Mouse (Mus musculus) midbrain, embryonic 13.5 days (tissue): ENCODE results near the gene Ppfia4. TPM values are rescaled to one million over a fixed set of nuclear protein-coding genes. Genes with fewer than 3 reads are reported as not detected.

Source experiments
- ATAC-seq: fragments of 200-750 bp; cut with Nextera tagmentation; 2 replicates; pipeline ENCODE4 v1.8.0; 2017; ENCODE audit warnings: mild to moderate bottlenecking, moderate TSS enrichment, moderate library complexity
- H3K27ac ChIP-seq: fragments of 300-500 bp; sonication (generic); 2 replicates; pipeline ENCODE4 v1.5.1; 2015; ENCODE audit warnings: inconsistent platforms, mild to moderate bottlenecking, moderate library complexity
- H3K27me3 ChIP-seq: fragments of 300-500 bp; sonication (generic); 2 replicates; pipeline ENCODE4 v1.6.1; 2015; ENCODE audit warnings: mild to moderate bottlenecking, inconsistent platforms
- H3K36me3 ChIP-seq: fragments of 300-500 bp; sonication (generic); 2 replicates; pipeline ENCODE4 v1.6.1; 2015; ENCODE audit warnings: mild to moderate bottlenecking, inconsistent platforms
- H3K4me1 ChIP-seq: fragments of 300-500 bp; sonication (generic); replicated peaks from 2 replicates; pipeline ENCODE4 v1.6.1; 2015; ENCODE audit warnings: inconsistent platforms
- H3K4me2 ChIP-seq: fragments of 300-500 bp; sonication (generic); replicated peaks from 2 replicates; pipeline ENCODE4 v1.6.1; 2015; ENCODE audit warnings: moderate library complexity, mild to moderate bottlenecking, inconsistent platforms
- H3K4me3 ChIP-seq: fragments of 300-500 bp; sonication (generic); replicated peaks from 2 replicates; pipeline ENCODE4 v1.5.1; 2015; ENCODE audit warnings: mild to moderate bottlenecking, inconsistent platforms
- H3K9ac ChIP-seq: fragments of 300-500 bp; sonication (generic); replicated peaks from 2 replicates; pipeline ENCODE4 v1.6.1; 2015; ENCODE audit warnings: mild to moderate bottlenecking, inconsistent platforms
- H3K9me3 ChIP-seq: fragments of 300-500 bp; sonication (generic); 2 replicates; pipeline ENCODE4 v1.6.1; 2016; ENCODE audit warnings: mild to moderate bottlenecking, inconsistent platforms
- WGBS: fragments of 180-500 bp; shearing (Covaris S2); methylation state at CpG from one replicate; pipeline ENCODE4 v1.1.7; 2015; 5-methylcytosine and 5-hydroxymethylcytosine counted together
- polyA plus RNA-seq: library from polyadenylated mRNA; unstranded; fragments of >200 nt; fragmentation: Nextera tagmentation; extraction: Ambion mirVana; gene quantifications from 2 replicates; pipeline ENCODE4 v1.2.1, GENCODE M21; 2015

The Ppfia4 gene
- polyA plus RNA-seq, 1 experiment from 2014 or later = 6.5 TPM

DNA sequence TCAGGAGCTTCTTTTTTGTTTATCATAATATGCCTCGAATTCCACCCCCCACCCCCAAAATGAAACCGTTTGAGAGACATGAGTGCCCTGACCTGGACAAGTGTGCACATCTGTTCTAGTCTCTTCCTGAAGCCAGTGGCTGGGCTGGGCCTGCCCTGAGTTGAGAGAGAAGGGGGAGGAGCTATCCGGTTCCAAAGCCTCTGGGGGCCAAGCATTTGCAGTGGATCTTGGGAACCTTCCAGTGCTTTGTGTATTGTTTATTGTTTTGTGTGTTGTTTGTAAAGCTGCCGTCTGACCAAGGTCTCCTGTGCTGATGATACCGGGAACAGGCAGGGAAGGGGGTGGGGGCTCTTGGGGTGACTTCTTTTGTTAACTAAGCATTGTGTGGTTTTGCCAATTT is 40.7 kb downstream of the Ppfia4 start:
- 0 out of 2 replicates have a peak, but pooled peaks have one; percentile 27 for ATAC-seq
- 20% methylated on average over 5 of the region's 5 CpGs for WGBS
- no peak overlapping the region for H3K4me2 ChIP-seq
- peaks cover 12% of the 10 kb centered on the region for H3K4me1 ChIP-seq
- no peak overlapping the region for H3K27ac ChIP-seq
- no peak overlapping the region for H3K9ac ChIP-seq
- no peaks in the 10 kb centered on the region for H3K36me3 ChIP-seq
- peaks cover 4% of the 10 kb centered on the region for H3K27me3 ChIP-seq
- no peaks in the 10 kb centered on the region for H3K9me3 ChIP-seq
- H3K4me3 ChIP-seq = no peak overlapping the region

DNA sequence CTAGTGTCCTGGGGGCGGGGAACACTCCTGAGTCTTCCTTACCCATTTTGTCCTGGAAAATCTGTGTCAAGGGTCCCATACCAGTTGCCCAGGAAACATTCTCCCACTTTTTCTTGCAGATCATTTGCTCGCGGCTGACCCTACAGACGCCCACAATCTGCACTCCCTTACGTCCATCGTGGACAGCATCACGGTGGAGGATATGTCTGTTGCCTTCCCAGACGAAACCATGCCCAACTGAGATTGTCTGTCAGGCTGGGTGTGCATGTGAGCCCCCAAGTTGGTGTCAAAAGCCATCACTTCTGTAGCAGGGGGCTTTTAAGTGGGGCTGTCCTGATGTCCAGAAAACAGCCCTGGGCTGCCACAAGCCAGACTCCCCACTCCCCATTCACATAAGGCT is 41.2 kb downstream of the Ppfia4 start:
- Histone ChIP-seq H3K4me1 (peaks cover 12% of the 10 kb centered on the region), H3K9ac (no peak overlapping the region), H3K36me3 (no peaks in the 10 kb centered on the region), H3K27ac (no peak overlapping the region), H3K9me3 (no peaks in the 10 kb centered on the region), H3K4me2 (no peak overlapping the region), H3K4me3 (no peak overlapping the region), H3K27me3 (no peaks in the 10 kb centered on the region)
- ATAC-seq = no peak
- WGBS = 79% methylated on average over 8 of the region's 8 CpGs

DNA sequence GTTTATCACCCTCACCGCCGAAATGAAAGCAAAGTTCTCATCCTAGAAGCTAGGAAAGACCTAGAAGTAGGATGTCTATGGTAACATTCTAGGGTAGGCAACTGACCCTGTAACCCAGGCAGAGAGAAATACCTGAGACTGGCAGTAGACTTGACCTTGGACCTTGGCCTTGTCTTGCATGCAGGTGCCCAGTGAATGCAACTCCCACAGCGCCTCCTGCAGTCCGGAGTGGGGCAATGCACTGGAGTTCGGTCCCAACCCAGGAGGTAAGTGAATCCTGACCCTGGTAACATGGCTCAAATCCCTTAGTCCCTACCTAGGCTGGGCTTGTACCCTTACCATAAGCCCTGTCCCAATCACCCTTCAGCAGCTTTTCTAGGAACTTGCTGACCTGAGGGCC is 41.8 kb downstream of the Ppfia4 start:
- no peak overlapping the region for H3K4me3 ChIP-seq
- no peak overlapping the region for H3K27ac ChIP-seq
- ATAC-seq = no peak
- H3K4me1 ChIP-seq = peaks cover 12% of the 10 kb centered on the region
- no peaks in the 10 kb centered on the region for H3K27me3 ChIP-seq
- H3K9me3 ChIP-seq = no peaks in the 10 kb centered on the region
- H3K4me2 ChIP-seq = no peak overlapping the region
- 70% methylated on average over 5 of the region's 5 CpGs for WGBS
- H3K9ac ChIP-seq = no peak overlapping the region
- H3K36me3 ChIP-seq = no peaks in the 10 kb centered on the region

DNA sequence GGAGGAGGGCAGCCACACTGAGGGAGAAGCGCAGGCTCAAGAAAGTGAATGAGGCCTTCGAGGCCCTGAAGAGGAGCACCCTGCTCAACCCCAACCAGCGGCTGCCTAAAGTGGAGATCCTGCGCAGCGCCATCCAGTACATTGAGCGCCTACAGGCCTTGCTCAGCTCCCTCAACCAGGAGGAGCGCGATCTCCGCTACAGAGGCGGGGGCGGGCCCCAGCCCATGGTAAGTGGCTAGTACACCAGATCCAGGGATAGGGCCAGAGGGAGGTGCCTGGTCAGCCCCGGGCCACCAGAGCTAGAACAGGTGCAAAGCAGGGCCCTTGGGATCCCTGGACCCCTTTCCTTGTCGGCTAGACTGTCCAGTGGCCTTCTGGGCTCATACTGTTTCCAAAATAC is 42.4 kb downstream of the Ppfia4 start:
- peak; percentile 45; the same call in 1 of the 2 replicates for ATAC-seq
- H3K4me3 ChIP-seq = no peak overlapping the region
- H3K27me3 ChIP-seq = no peaks in the 10 kb centered on the region
- H3K4me1 ChIP-seq = peaks cover 12% of the 10 kb centered on the region
- no peaks in the 10 kb centered on the region for H3K9me3 ChIP-seq
- no peak overlapping the region for H3K4me2 ChIP-seq
- no peak overlapping the region for H3K9ac ChIP-seq
- WGBS = 89% methylated on average over 13 of the region's 13 CpGs
- no peak overlapping the region for H3K27ac ChIP-seq
- H3K36me3 ChIP-seq = no peaks in the 10 kb centered on the region

- H3K36me3 ChIP-seq = no peaks in the 10 kb centered on the region
- H3K9ac ChIP-seq = no peak within 1 kb of the TSS
- peak; percentile 37; the same call in 1 of the 2 replicates for ATAC-seq
- no peaks in the 10 kb centered on the region for H3K27me3 ChIP-seq
- H3K4me1 ChIP-seq = peaks cover 12% of the 10 kb centered on the region
- no peak within 1 kb of the TSS for H3K4me2 ChIP-seq
- H3K9me3 ChIP-seq = no peaks in the 10 kb centered on the region
- no peak within 1 kb of the TSS for H3K4me3 ChIP-seq
- H3K27ac ChIP-seq = no peak within 1 kb of the TSS
- WGBS = 58% methylated on average over 11 of the region's 11 CpGs
Observed at GRCm38 (mm10) chr1:134289598-134290099, 43.1 kb downstream of the Ppfia4 start, which contains the start of gene Myog. Myog (plus strand) TSS chr1:134289989.

GRCm38 (mm10) chr1:134288239-134288638 is 44.5 kb downstream of the Ppfia4 start:
- Histone ChIP-seq H3K9me3 (no peaks in the 10 kb centered on the region), H3K27me3 (no peaks in the 10 kb centered on the region), H3K36me3 (no peaks in the 10 kb centered on the region), H3K9ac (no peak overlapping the region), H3K4me2 (no peak overlapping the region), H3K27ac (no peak overlapping the region), H3K4me1 (peaks cover 12% of the 10 kb centered on the region), H3K4me3 (no peak overlapping the region)
- ATAC-seq = no peak
- 76% methylated on average over 3 of the region's 3 CpGs for WGBS

- no peak overlapping the region for H3K4me2 ChIP-seq
- WGBS = 53% methylated on average over 10 of the region's 10 CpGs
- no peak overlapping the region for H3K4me3 ChIP-seq
- H3K9me3 ChIP-seq = no peaks in the 10 kb centered on the region
- no peak overlapping the region for H3K27ac ChIP-seq
- no peak for ATAC-seq
- H3K4me1 ChIP-seq = peaks cover 4% of the 10 kb centered on the region
- no peak overlapping the region for H3K9ac ChIP-seq
- no peaks in the 10 kb centered on the region for H3K27me3 ChIP-seq
- H3K36me3 ChIP-seq = no peaks in the 10 kb centered on the region
Observed at GRCm38 (mm10) chr1:134285458-134286120, 47.1 kb downstream of the Ppfia4 start.

- WGBS = 44% methylated on average over 1 of the region's 1 CpGs
- H3K4me3 ChIP-seq = no peak overlapping the region
- H3K4me1 ChIP-seq = no peaks in the 10 kb centered on the region
- no peaks in the 10 kb centered on the region for H3K36me3 ChIP-seq
- no peak overlapping the region for H3K27ac ChIP-seq
- H3K9me3 ChIP-seq = no peaks in the 10 kb centered on the region
- H3K4me2 ChIP-seq = no peak overlapping the region
- H3K27me3 ChIP-seq = no peaks in the 10 kb centered on the region
- H3K9ac ChIP-seq = no peak overlapping the region
- ATAC-seq = no peak
Observed at GRCm38 (mm10) chr1:134283108-134283507, 49.6 kb downstream of the Ppfia4 start.

DNA sequence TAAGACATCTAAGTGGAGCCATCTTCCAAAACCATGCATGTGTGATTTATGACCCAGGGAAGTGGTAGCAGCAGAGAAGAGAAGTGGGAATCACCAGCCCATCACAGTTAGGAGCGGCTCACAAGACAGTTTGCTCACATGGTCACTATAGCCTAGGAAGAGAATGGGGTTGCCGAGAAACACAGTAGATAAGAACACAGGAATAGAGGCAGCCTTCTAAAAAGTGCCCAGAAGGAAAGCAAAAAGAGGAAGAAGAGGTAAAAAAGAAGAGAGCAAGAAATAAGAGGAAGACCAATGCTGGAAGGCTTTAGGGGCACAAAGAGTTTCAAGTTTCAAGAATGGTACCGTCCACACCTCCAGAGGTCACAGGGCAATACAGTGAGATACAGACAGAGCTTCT is 50.4 kb downstream of the Ppfia4 start:
- Histone ChIP-seq H3K4me2 (no peak overlapping the region), H3K4me1 (no peaks in the 10 kb centered on the region), H3K27me3 (no peaks in the 10 kb centered on the region), H3K9me3 (no peaks in the 10 kb centered on the region), H3K36me3 (no peaks in the 10 kb centered on the region), H3K27ac (no peak overlapping the region), H3K9ac (no peak overlapping the region), H3K4me3 (no peak overlapping the region)
- ATAC-seq = no peak
- 91% methylated on average over 3 of the region's 3 CpGs for WGBS

DNA sequence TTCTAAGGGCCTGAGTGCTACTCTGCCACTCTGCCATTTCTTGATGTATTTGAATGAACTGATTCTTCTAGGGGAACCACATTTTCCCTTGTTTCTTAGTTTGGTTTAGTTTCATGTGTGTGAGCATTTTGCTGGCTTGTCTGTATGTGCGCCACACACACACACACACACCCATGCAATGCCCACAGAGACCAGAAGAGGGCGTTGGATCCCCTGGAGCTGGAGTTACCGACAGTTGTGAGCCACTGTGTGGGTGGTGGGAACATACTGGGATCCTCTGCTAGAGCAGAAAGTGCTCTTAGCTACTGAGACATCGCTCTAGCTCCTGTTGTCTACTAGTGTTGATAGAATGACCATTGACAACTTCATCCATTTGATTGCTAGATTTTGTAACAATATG is 51.2 kb downstream of the Ppfia4 start:
- Histone ChIP-seq H3K27ac (no peak overlapping the region), H3K36me3 (no peaks in the 10 kb centered on the region), H3K4me1 (no peaks in the 10 kb centered on the region), H3K4me2 (no peak overlapping the region), H3K9ac (no peak overlapping the region), H3K9me3 (no peaks in the 10 kb centered on the region), H3K4me3 (no peak overlapping the region), H3K27me3 (no peaks in the 10 kb centered on the region)
- ATAC-seq = no peak
- WGBS = 74% methylated on average over 4 of the region's 4 CpGs

GRCm38 (mm10) chr1:134280174-134280573 is 52.6 kb downstream of the Ppfia4 start:
- Histone ChIP-seq H3K4me1 (no peaks in the 10 kb centered on the region), H3K27me3 (no peaks in the 10 kb centered on the region), H3K9ac (no peak overlapping the region), H3K9me3 (no peaks in the 10 kb centered on the region), H3K4me3 (no peak overlapping the region), H3K36me3 (no peaks in the 10 kb centered on the region), H3K4me2 (no peak overlapping the region), H3K27ac (no peak overlapping the region)
- ATAC-seq = no peak
- WGBS = 78% methylated on average over 5 of the region's 5 CpGs

- WGBS = 86% methylated on average over 7 of the region's 7 CpGs
Observed at GRCm38 (mm10) chr1:134276823-134277222, 55.9 kb downstream of the Ppfia4 start.

More at GRCm38 (mm10) chr1:134276823-134277222, 55.9 kb downstream of the Ppfia4 start:
- no peak overlapping the region for H3K4me3 ChIP-seq
- no peak overlapping the region for H3K4me2 ChIP-seq
- no peaks in the 10 kb centered on the region for H3K36me3 ChIP-seq
- no peak overlapping the region for H3K27ac ChIP-seq
- H3K9ac ChIP-seq = no peak overlapping the region
- no peaks in the 10 kb centered on the region for H3K4me1 ChIP-seq
- no peaks in the 10 kb centered on the region for H3K9me3 ChIP-seq
- no peaks in the 10 kb centered on the region for H3K27me3 ChIP-seq
- ATAC-seq = no peak
